Mouse (Mus musculus): Measurements from ENCODE around the gene Pym1. TPM values are rescaled to one million over a fixed set of nuclear protein-coding genes. Genes with fewer than 3 reads are reported as not detected.

Gene Pym1
- polyA plus RNA-seq (2017; shearing (Covaris generic)): 10 to 100 TPM; 30.7 to 44.7 TPM

DNA sequence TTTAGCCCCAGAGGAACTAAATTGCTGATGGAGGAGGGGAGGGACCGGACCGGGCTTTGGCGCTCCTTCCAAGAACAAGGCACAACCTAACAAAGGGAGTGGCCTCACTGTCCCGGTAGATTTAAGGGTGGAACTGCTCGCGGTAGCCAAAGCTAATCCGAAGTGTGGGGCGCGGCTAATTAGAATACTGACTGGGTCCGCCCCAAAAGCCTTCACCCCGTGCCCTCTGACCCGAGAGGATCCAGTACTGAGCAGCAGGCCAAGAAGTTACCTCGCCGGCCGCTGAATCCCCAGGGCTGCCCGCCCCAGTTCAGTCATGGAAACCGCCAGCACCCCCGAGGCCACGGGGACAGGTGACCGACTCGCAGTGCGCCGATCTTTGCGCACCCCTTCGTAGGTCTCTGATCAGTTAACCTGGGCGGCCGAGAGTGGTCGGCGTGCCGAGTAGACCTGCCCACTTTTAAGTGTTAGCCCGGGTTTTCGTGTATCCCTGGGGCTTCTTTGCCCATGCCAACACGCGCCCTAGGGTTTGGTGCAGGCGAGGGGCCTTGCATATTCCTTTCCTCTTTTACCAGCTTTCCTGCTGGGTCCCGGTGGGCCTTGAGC lies at the start of gene Pym1:
Gene Pym1 (plus strand): TSS at position 244 of the 606 bp plus-strand sequence.

DNA sequence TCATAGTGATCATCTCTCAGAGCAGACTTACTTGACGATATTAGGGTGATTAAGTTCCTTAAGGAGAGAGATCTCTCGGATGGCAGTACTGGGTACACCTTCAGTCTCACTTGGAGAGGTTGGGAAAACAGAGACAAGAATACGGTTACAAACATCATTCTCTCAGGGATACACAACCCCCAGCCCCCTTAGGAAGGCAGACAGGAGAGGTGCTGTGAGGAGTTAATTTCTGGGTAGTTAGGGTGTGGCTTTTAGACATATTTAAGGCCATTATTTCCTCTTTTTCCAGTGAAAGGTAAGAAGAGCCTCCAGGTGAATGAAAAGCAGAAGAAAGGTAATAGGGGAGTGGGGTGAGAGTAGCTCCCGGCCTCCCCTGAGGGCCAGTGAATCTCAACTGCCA lies 43.8 kb upstream of the Pym1 start, which contains the start of gene Pmel:
Gene Pmel (plus strand): TSS at position 301 of the 400 bp plus-strand sequence.

DNA sequence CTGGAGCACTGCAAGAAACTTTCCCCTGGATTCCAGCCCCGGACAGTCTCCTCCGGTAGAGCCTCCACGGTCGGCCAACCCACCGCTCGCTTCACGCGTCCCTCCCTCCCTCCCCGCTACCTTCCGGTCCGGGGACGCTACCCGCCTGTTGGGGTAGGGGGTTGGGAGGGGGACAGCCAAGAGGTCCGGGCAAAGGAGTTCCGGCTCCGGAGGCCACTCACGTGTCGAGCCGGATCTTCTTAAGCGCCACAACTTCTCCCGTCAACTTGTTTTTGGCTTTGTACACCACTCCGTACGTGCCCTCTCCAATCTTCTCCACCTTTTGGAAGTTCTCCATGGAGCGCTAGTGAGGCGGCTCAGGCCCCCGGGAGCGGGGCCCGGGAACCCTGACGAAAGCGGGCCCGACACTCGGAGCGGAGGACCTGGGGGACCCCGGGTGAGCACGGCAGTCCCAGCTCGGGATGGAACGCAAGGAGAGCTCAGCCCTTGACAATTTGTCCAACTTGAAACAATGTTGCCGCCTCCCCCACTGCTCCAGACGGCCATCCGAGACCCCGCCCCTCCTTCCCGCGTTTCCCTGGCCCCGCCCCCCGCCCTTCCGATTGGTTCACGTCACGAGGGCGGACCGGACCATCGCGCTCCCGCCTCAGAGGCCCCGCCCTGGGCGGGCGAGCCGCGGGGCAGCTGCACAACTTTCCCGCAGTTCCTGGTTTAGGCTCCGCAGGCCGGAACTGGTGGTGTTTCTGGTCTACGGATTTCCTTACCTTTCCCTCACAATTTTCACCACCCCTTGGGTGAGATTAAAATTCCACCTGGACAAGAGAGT lies 43.0 kb upstream of the Pym1 start, which contains the start of gene Cdk2:
Gene Cdk2 (minus strand): TSS at position 541 of the 826 bp plus-strand sequence.

DNA sequence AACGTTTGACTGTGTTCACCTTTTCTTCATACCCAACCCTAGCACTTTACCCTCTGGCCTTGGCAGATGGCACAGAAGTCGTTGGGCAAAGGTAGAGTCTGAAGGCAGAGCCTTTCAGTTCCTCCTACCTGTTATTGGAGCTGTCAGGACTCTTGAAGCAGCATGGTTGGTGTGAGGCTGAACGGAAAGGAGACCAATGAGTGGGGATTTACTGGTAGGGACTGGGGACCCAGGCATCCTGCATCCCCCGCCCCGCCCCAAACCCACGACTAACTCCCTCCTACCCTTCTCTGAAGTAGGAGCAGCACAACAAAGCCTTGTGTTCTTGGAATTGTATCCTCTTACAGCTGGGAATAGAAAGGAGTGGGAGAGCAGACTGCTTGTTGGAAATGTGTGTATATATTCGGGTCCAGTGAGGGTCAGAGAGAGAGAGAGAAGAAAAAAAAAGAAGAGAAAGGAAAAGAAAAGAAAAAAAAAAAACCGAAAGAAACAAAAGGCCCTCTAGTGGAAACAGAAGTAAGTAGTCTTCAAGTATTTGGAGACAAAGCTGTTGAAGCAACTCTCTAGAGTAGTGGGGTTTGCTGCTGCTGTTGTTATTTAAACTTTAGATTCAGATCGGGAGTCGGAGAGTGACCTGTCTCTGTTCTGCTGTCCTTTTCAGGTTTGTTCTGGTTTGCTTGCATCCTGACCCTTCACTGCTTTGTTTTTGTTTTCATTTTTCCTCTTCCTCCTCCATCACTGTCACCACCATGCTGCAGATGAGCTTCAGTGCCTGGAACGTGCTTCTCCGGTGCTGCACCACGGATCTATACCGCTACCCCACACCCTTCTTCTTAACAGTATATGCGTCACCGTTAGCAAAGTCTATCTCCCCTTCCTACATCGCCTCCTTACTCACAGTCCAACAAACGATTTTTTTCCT lies 2.7 kb upstream of the Pym1 start, which contains the start of gene Dgka:
Gene Dgka (minus strand): TSS at position 176 of the 922 bp plus-strand sequence.

DNA sequence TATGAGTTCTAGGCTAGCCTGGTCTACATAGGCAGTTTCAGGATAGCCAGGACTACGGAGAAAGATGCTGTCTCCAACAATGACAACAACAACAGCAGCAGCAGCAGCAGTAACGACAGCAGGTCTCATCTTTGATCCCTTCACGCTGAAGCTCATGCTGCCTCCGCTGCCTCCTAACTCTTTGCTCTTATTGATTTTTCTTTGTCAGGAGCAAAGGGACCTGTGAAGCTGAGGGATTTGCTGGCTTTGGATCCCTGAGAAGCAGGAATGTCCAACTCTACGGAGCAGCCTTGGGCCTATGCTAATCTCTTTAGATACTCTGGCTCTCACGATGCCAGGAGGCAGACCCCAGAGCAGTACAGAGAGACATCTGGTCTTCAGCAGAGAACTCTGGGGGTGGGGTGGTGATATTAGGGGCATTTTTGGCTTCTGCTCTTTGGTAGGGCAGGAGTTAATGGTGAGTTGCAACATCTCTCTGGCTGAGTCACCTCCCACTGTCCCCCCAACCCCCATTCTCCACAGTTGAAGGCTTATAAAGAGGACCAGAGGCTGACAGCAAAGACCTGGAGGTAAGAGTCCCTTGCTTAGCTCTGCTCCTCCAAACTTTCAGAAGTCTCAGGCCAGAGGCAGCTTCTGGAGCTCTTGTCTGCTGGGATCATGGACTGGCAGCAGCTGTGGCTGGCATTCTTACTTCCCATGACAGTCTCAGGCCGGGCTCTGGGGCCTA lies 42.9 kb downstream of the Pym1 start, which contains the start of gene Mmp19:
Gene Mmp19 (plus strand): TSS at position 513 of the 727 bp plus-strand sequence.

DNA sequence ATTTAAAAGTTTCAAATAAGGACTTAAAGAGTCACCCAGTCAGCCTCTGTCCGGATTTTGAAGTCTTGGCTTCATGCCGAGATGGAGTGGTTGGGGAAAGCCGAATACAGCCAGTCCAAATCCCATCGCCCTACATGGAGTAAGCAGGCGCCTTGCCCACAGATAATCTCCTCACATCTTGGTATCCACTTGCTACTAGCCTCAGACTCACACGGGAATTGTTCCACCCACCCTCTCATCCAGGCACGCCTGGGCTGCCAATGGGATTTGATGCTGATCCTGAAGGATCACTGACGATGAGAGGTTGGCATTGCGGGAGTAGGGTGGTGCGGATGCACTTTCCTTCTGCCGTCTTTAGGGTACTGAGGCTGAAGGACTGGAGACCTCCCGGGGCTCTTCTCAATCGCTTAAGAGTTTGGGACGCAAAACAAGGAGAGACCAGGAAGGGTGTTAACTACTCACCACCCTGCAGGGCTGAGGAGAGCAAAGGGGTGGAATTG lies 56.1 kb downstream of the Pym1 start, which contains the start of gene Dnajc14:
Gene Dnajc14 (plus strand): TSS at position 292 of the 500 bp plus-strand sequence.

DNA sequence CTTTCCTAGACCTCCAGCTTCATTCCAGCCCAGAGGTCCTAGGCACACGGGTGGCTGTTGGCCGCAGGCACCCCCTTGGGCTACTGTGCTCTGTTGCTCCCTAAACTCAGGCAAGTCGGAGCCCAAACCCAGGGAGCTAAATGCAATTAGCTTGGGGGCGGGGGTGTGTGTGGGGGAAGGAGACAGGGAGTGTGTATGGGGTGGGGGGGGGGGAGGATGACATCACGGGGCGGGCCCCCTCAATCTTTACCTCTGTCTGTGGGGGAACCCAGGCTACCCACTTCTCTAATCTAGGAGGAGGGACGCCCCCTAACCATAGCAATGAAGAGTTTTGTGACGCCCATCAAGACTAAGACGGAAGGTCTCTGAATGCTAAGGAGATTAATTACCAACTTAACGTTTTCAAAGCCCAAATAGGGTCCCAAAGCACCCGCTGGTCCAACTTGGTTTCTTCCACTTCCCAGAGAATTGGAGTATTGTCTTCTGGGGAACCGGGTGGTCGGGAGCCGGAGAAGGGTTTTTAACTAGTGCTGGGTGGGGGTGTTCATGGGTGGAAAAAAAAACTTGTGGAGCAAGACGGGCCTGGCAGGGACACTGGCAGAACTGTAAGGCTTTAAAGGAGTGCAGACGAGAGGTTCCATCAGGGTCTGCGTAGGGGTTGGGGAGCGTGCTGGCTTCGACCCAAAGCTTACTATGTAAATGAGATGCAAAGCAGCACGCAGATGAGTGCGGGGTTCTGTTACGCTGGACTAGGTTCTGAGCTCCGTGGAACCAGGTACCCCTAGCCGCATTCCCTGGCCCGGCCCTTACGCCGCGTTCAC lies 56.8 kb downstream of the Pym1 start, which contains the start of gene Tmem198b:
Gene Tmem198b (minus strand): TSS at position 100 of the 821 bp plus-strand sequence.

Other genes starting within 250 kb of the Pym1 start
- 1 to 10 TPM; 2.7 to 4.7 TPM for gene Myl6b, start 249.2 kb upstream of the Pym1 start, polyA plus RNA-seq (2017; shearing (Covaris generic))
- 100 to 1,000 TPM; 216 to 394 TPM for gene Esyt1, start 222.0 kb upstream of the Pym1 start, polyA plus RNA-seq (2017; shearing (Covaris generic))
- 10 to 100 TPM; 22.0 to 27.4 TPM for gene Zc3h10, start 200.1 kb upstream of the Pym1 start, polyA plus RNA-seq (2017; shearing (Covaris generic))
- gene Rpl41, start 198.6 kb upstream of the Pym1 start, polyA plus RNA-seq (2017; shearing (Covaris generic)): 1,000 to 10,000 TPM; 2,016 to 2,109 TPM
- gene Pa2g4, start 181.9 kb upstream of the Pym1 start, polyA plus RNA-seq (2017; shearing (Covaris generic)): 10 to 100 TPM; 26.4 to 30.0 TPM
- 1 to 10 TPM; 2.9 to 8.1 TPM for gene Erbb3, start 158.2 kb upstream of the Pym1 start, polyA plus RNA-seq (2017; shearing (Covaris generic))
- gene Rps26, start 121.1 kb upstream of the Pym1 start, polyA plus RNA-seq (2017; shearing (Covaris generic)): 100 to 1,000 TPM; 473 to 520 TPM
- gene Ikzf4, start 101.9 kb upstream of the Pym1 start, polyA plus RNA-seq (2017; shearing (Covaris generic)): 100 to 1,000 TPM in 1 of 2 experiments, 10 to 100 TPM in 1; 71.0 to 105 TPM
- gene Suox, start 73.8 kb upstream of the Pym1 start, polyA plus RNA-seq (2017; shearing (Covaris generic)): 10 to 100 TPM; 46.6 to 47.9 TPM
- gene Rab5b, start 51.6 kb upstream of the Pym1 start, polyA plus RNA-seq (2017; shearing (Covaris generic)): 10 to 100 TPM; 44.2 to 45.0 TPM
- 1 to 10 TPM; 2.9 to 5.1 TPM for gene Pmel, start 43.7 kb upstream of the Pym1 start, polyA plus RNA-seq (2017; shearing (Covaris generic))
- 10 to 100 TPM; 33.2 to 43.0 TPM for gene Cdk2, start 42.9 kb upstream of the Pym1 start, polyA plus RNA-seq (2017; shearing (Covaris generic))
- 100 to 1,000 TPM; 564 to 912 TPM for gene Dgka, start 3.0 kb upstream of the Pym1 start, polyA plus RNA-seq (2017; shearing (Covaris generic))
- gene Mmp19, start 43.0 kb downstream of the Pym1 start, polyA plus RNA-seq (2017; shearing (Covaris generic)): 1 to 10 TPM in 1 of 2 experiments, under 1 TPM in 1; 0.27 to 1.1 TPM
- gene Dnajc14, start 56.2 kb downstream of the Pym1 start, polyA plus RNA-seq (2017; shearing (Covaris generic)): 100 to 1,000 TPM in 1 of 2 experiments, 10 to 100 TPM in 1; 99.0 to 113 TPM
- 1 to 10 TPM; 2.2 to 4.1 TPM for gene Tmem198b, start 56.5 kb downstream of the Pym1 start, polyA plus RNA-seq (2017; shearing (Covaris generic))
- 100 to 1,000 TPM; 138 to 144 TPM for gene Sarnp, start 69.4 kb downstream of the Pym1 start, polyA plus RNA-seq (2017; shearing (Covaris generic))
- gene Ormdl2, start 73.8 kb downstream of the Pym1 start, polyA plus RNA-seq (2017; shearing (Covaris generic)): 10 to 100 TPM; 65.4 to 69.2 TPM
- gene Gdf11, start 143.8 kb downstream of the Pym1 start, polyA plus RNA-seq (2017; shearing (Covaris generic)): 1 to 10 TPM; 2.9 TPM
- gene Cd63, start 153.1 kb downstream of the Pym1 start, polyA plus RNA-seq (2017; shearing (Covaris generic)): 1 to 10 TPM in 1 of 2 experiments, under 1 TPM in 1; 0.86 to 6.2 TPM
- 10 to 100 TPM; 13.9 to 24.2 TPM for gene Rdh5, start 175.0 kb downstream of the Pym1 start, polyA plus RNA-seq (2017; shearing (Covaris generic))
- gene Bloc1s1, start 176.1 kb downstream of the Pym1 start, polyA plus RNA-seq (2017; shearing (Covaris generic)): 100 to 1,000 TPM; 113 to 188 TPM
- gene Itga7, start 185.9 kb downstream of the Pym1 start, polyA plus RNA-seq (2017; shearing (Covaris generic)): 10 to 100 TPM in 1 of 2 experiments, 1 to 10 TPM in 1; 3.9 to 21.2 TPM
- not detected for gene Mettl7b, start 213.1 kb downstream of the Pym1 start, polyA plus RNA-seq (2017; shearing (Covaris generic))
- gene Olfr9, start 241.5 kb downstream of the Pym1 start, polyA plus RNA-seq (2017; shearing (Covaris generic)): under 1 TPM in 1 of 2 experiments, not detected in 1; 0.51 TPM